Mouse (Mus musculus): Measurements from ENCODE around the gene Cd63. TPM values are rescaled to one million over a fixed set of nuclear protein-coding genes. Genes with fewer than 3 reads are reported as not detected.

The Cd63 gene
- polyA plus RNA-seq, 1 experiment from 2014 or later, result 1,128 TPM

DNA sequence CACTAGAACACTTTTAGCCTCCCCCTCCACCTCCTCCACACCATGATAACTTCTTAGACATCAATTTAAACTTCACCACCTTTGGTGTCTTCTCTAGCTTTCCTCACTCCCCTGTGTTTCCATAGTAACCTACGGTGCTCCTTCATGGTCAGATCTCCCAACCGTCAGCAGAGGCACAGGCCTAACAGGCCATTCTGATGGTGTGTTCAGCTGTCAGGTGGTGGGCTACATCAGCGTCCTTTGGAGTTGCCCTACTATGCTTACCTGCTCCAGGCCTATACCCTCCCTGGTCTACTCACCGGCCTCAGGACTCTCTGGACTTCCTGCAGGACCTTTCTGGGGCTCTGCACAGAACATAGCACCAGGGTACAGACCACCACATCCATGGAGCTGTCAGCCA lies 59.4 kb downstream of the Cd63 start:
- Histone ChIP-seq H3K27ac (no peak overlapping the region), H3K9ac (no peak overlapping the region), H3K9me3 (no peaks in the 10 kb centered on the region), H3K4me3 (no peak overlapping the region), H3K4me1 (0 out of 2 replicates have a peak, but pooled peaks cover 2% of the 10 kb centered on the region), H3K36me3 (no peaks in the 10 kb centered on the region), H3K4me2 (no peak overlapping the region), H3K27me3 (no peaks in the 10 kb centered on the region)
- ATAC-seq (ENCODE audit: insufficient number of reproducible peaks, low FRiP score, low TSS enrichment, low read depth), result no peak
- 72% methylated on average over 4 of the region's 4 CpGs for WGBS

- Histone ChIP-seq H3K36me3 (no peaks in the 10 kb centered on the region), H3K27ac (no peak within 1 kb of the TSS)
Measured at GRCm38 (mm10) chr10:128960590-128961584, 60.1 kb downstream of the Cd63 start, which contains the start of gene Mettl7b. TSS of gene Mettl7b (minus strand) at chr10:128960988.

More at GRCm38 (mm10) chr10:128960590-128961584, 60.1 kb downstream of the Cd63 start, which contains the start of gene Mettl7b:
- no peak for ATAC-seq (ENCODE audit: insufficient number of reproducible peaks, low FRiP score, low TSS enrichment, low read depth)
- Histone ChIP-seq H3K4me1 (0 out of 2 replicates have a peak, but pooled peaks cover 2% of the 10 kb centered on the region), H3K9ac (no peak within 1 kb of the TSS), H3K27me3 (no peaks in the 10 kb centered on the region), H3K4me3 (no peak within 1 kb of the TSS), H3K9me3 (no peaks in the 10 kb centered on the region), H3K4me2 (no peak within 1 kb of the TSS)
- 73% methylated on average over 12 of the region's 12 CpGs for WGBS

Other genes with a start within 250 kb of the Cd63 start
- 22.1 and 24.7 TPM in 2 replicates for gene Suox, start 226.9 kb upstream of the Cd63 start, polyA plus RNA-seq (2015; fragmentation: Nextera tagmentation; extraction: Ambion mirVana)
- gene Rab5b, start 204.7 kb upstream of the Cd63 start, polyA plus RNA-seq (2015; fragmentation: Nextera tagmentation; extraction: Ambion mirVana), result 90.6 and 97.4 TPM in 2 replicates
- gene Pmel, start 196.8 kb upstream of the Cd63 start, polyA plus RNA-seq (2015; fragmentation: Nextera tagmentation; extraction: Ambion mirVana), result 6.5 and 9.5 TPM in 2 replicates
- gene Cdk2, start 196.0 kb upstream of the Cd63 start, polyA plus RNA-seq (2015; fragmentation: Nextera tagmentation; extraction: Ambion mirVana), result 108 and 110 TPM in 2 replicates
- gene Dgka, start 156.1 kb upstream of the Cd63 start, polyA plus RNA-seq (2015; fragmentation: Nextera tagmentation; extraction: Ambion mirVana), result 26.0 and 26.4 TPM in 2 replicates
- gene Pym1, start 153.1 kb upstream of the Cd63 start, polyA plus RNA-seq (2015; fragmentation: Nextera tagmentation; extraction: Ambion mirVana), result 33.7 and 34.4 TPM in 2 replicates
- 1.7 and 2.5 TPM in 2 replicates for gene Mmp19, start 110.1 kb upstream of the Cd63 start, polyA plus RNA-seq (2015; fragmentation: Nextera tagmentation; extraction: Ambion mirVana)
- gene Dnajc14, start 96.9 kb upstream of the Cd63 start, polyA plus RNA-seq (2015; fragmentation: Nextera tagmentation; extraction: Ambion mirVana), result 64.2 and 65.8 TPM in 2 replicates
- 24.3 and 24.4 TPM in 2 replicates for gene Tmem198b, start 96.6 kb upstream of the Cd63 start, polyA plus RNA-seq (2015; fragmentation: Nextera tagmentation; extraction: Ambion mirVana)
- 180 and 182 TPM in 2 replicates for gene Sarnp, start 83.7 kb upstream of the Cd63 start, polyA plus RNA-seq (2015; fragmentation: Nextera tagmentation; extraction: Ambion mirVana)
- 64.8 and 66.3 TPM in 2 replicates for gene Ormdl2, start 79.3 kb upstream of the Cd63 start, polyA plus RNA-seq (2015; fragmentation: Nextera tagmentation; extraction: Ambion mirVana)
- gene Gdf11, start 9.3 kb upstream of the Cd63 start, polyA plus RNA-seq (2015; fragmentation: Nextera tagmentation; extraction: Ambion mirVana), result 5.9 and 6.2 TPM in 2 replicates
- 13.6 and 16.8 TPM in 2 replicates for gene Rdh5, start 21.9 kb downstream of the Cd63 start, polyA plus RNA-seq (2015; fragmentation: Nextera tagmentation; extraction: Ambion mirVana)
- 225 and 234 TPM in 2 replicates for gene Bloc1s1, start 23.0 kb downstream of the Cd63 start, polyA plus RNA-seq (2015; fragmentation: Nextera tagmentation; extraction: Ambion mirVana)
- 11.8 and 27.8 TPM in 2 replicates for gene Itga7, start 32.8 kb downstream of the Cd63 start, polyA plus RNA-seq (2015; fragmentation: Nextera tagmentation; extraction: Ambion mirVana)
- gene Mettl7b, start 60.0 kb downstream of the Cd63 start, polyA plus RNA-seq (2015; fragmentation: Nextera tagmentation; extraction: Ambion mirVana), result 0.24 and 0.32 TPM in 2 replicates
- not detected in 2 replicates for gene Olfr9, start 88.4 kb downstream of the Cd63 start, polyA plus RNA-seq (2015; fragmentation: Nextera tagmentation; extraction: Ambion mirVana)
- gene Olfr763, start 109.8 kb downstream of the Cd63 start, polyA plus RNA-seq (2015; fragmentation: Nextera tagmentation; extraction: Ambion mirVana), result not detected in 2 replicates
- not detected in 2 replicates for gene Olfr764-ps1, start 138.9 kb downstream of the Cd63 start, polyA plus RNA-seq (2015; fragmentation: Nextera tagmentation; extraction: Ambion mirVana)
- gene Olfr765, start 149.0 kb downstream of the Cd63 start, polyA plus RNA-seq (2015; fragmentation: Nextera tagmentation; extraction: Ambion mirVana), result not detected in 2 replicates
- gene Olfr766-ps1, start 168.0 kb downstream of the Cd63 start, polyA plus RNA-seq (2015; fragmentation: Nextera tagmentation; extraction: Ambion mirVana), result not detected in 2 replicates
- gene Olfr767, start 181.9 kb downstream of the Cd63 start, polyA plus RNA-seq (2015; fragmentation: Nextera tagmentation; extraction: Ambion mirVana), result not detected in 2 replicates
- not detected in 2 replicates for gene Olfr768, start 198.4 kb downstream of the Cd63 start, polyA plus RNA-seq (2015; fragmentation: Nextera tagmentation; extraction: Ambion mirVana)
- gene Olfr769, start 216.9 kb downstream of the Cd63 start, polyA plus RNA-seq (2015; fragmentation: Nextera tagmentation; extraction: Ambion mirVana), result not detected in 2 replicates
- not detected in 2 replicates for gene Olfr770, start 238.0 kb downstream of the Cd63 start, polyA plus RNA-seq (2015; fragmentation: Nextera tagmentation; extraction: Ambion mirVana)